Mouse (Mus musculus): ENCODE results near the gene Ntrk2. TPM values are rescaled to one million over a fixed set of nuclear protein-coding genes. Genes with fewer than 3 reads are reported as not detected.

Ntrk2 gene
- total and polyA plus RNA-seq, 3 experiments: under 0.01 TPM; not detected in 2

- TF ChIP-seq JUND (IDR thresholded peaks at IDR 0.05; ENCODE audit: low read depth, low read length) (no peak), USF1 (IDR thresholded peaks at IDR 0.05; ENCODE audit: low read depth, low read length) (no peak), USF2 (IDR thresholded peaks at IDR 0.05; ENCODE audit: borderline replicate concordance in 1 of 2, insufficient read depth in 1 of 2, low read depth in 1 of 2, low read length in 2 of 2) (no peak), MXI1 (IDR thresholded peaks at IDR 0.05; ENCODE audit: low read depth, low read length) (no peak), MAX (IDR thresholded peaks at IDR 0.05; ENCODE audit: low read length) (no peak), TBP (IDR thresholded peaks at IDR 0.05; ENCODE audit: low read depth, low read length) (no peak), ETS1 (IDR thresholded peaks at IDR 0.05; ENCODE audit: low read depth, low read length) (no peak), MYC (IDR thresholded peaks at IDR 0.05; ENCODE audit: low read depth, low read length) (no peak), ELF1 (IDR thresholded peaks at IDR 0.05; ENCODE audit: low read depth, low read length) (no peak), E2F4 (IDR thresholded peaks at IDR 0.05; ENCODE audit: borderline replicate concordance, low read depth, low read length) (no peak), NELFE (IDR thresholded peaks at IDR 0.05; ENCODE audit: low read depth, low read length) (no peak), GABPA (IDR thresholded peaks at IDR 0.05; ENCODE audit: low read depth, low read length) (no peak), POLR2AphosphoS5 (IDR thresholded peaks at IDR 0.05; ENCODE audit: borderline replicate concordance, low read depth, low read length) (no peak), MAFK (IDR thresholded peaks at IDR 0.05; ENCODE audit: borderline replicate concordance, low read depth, low read length) (no peak), RCOR1 (IDR thresholded peaks at IDR 0.05; ENCODE audit: low read depth, low read length) (no peak), UBTF (IDR thresholded peaks at IDR 0.05; ENCODE audit: borderline replicate concordance, insufficient read depth, low read depth, low read length) (no peak), POLR2AphosphoS2 (IDR thresholded peaks at IDR 0.05; ENCODE audit: low read length) (no peak), EP300 (IDR thresholded peaks at IDR 0.05; ENCODE audit: low read depth in 1 of 2, low read length in 2 of 2) (no peak), MEF2A (IDR thresholded peaks at IDR 0.05; ENCODE audit: extremely low read depth, insufficient replicate concordance, low read depth, low read length, poor library complexity, severe bottlenecking) (no peak), MAZ (IDR thresholded peaks at IDR 0.05; ENCODE audit: low read depth, low read length) (no peak)
- Histone ChIP-seq H3K79me2 (ENCODE audit: control insufficient read depth, insufficient read depth, low read length, poor library complexity) (no peaks in the 10 kb centered on the region), H3K4me3 (ENCODE audit: control insufficient read depth in 1 of 2, insufficient read depth in 1 of 2, low read depth in 2 of 2, low read length in 2 of 2) (no peak overlapping the region), H3K36me3 (ENCODE audit: control insufficient read depth in 1 of 2, insufficient read depth in 2 of 2, low read length in 2 of 2) (no peaks in the 10 kb centered on the region), H3K27ac (ENCODE audit: control insufficient read depth, low read depth, low read length) (no peak overlapping the region), H3K27me3 (ENCODE audit: control insufficient read depth in 1 of 2, insufficient read depth in 2 of 2, low read length in 2 of 2) (no peaks in the 10 kb centered on the region), H3K9ac (ENCODE audit: control insufficient read depth, low read depth, low read length, poor library complexity, severe bottlenecking) (no peak overlapping the region), H3K9me3 (replicated peaks; ENCODE audit: insufficient read depth, low read length) (no peaks in the 10 kb centered on the region), H3K4me1 (ENCODE audit: control insufficient read depth in 1 of 2, insufficient read depth in 2 of 2, low read length in 2 of 2) (no peaks in the 10 kb centered on the region)
- no peak for DNase-seq (ENCODE audit: low read depth, low spot score)
Observed at GRCm38 (mm10) chr13:58923496-58923895, 117.1 kb downstream of the Ntrk2 start.

DNA sequence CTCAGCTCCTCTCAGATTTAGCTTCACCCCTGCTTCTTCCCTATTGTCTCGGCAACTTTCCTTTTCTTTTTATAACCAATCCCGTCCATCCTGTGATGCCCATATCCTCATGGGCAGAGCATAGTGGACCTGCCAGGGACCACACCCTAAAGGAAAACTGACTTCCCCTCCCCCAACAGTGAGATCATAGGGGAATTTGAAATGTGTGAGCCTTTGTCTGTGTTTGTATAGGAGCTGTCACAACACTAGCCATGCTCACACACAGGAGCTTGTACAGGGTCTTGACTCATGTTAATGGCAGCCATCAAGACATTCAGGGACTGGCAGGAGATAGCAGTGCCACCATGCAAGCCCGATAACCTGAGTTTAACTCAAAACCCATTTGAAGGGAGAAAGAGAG, 118.1 kb downstream of the Ntrk2 start:
- Histone ChIP-seq H3K9me3 (replicated peaks; ENCODE audit: insufficient read depth, low read length) (no peaks in the 10 kb centered on the region), H3K27ac (ENCODE audit: control insufficient read depth, low read depth, low read length) (no peak overlapping the region), H3K36me3 (ENCODE audit: control insufficient read depth in 1 of 2, insufficient read depth in 2 of 2, low read length in 2 of 2) (no peaks in the 10 kb centered on the region), H3K27me3 (ENCODE audit: control insufficient read depth in 1 of 2, insufficient read depth in 2 of 2, low read length in 2 of 2) (no peaks in the 10 kb centered on the region), H3K79me2 (ENCODE audit: control insufficient read depth, insufficient read depth, low read length, poor library complexity) (no peaks in the 10 kb centered on the region), H3K9ac (ENCODE audit: control insufficient read depth, low read depth, low read length, poor library complexity, severe bottlenecking) (no peak overlapping the region), H3K4me3 (ENCODE audit: control insufficient read depth in 1 of 2, insufficient read depth in 1 of 2, low read depth in 2 of 2, low read length in 2 of 2) (no peak overlapping the region), H3K4me1 (ENCODE audit: control insufficient read depth in 1 of 2, insufficient read depth in 2 of 2, low read length in 2 of 2) (no peaks in the 10 kb centered on the region)
- TF ChIP-seq MAX (IDR thresholded peaks at IDR 0.05; ENCODE audit: low read length) (no peak), USF1 (IDR thresholded peaks at IDR 0.05; ENCODE audit: low read depth, low read length) (no peak), CTCF (IDR thresholded peaks at IDR 0.05 in 2 of 3, conservative IDR thresholded peaks at IDR 0.05 in 1 of 3; ENCODE audit: control insufficient read depth in 1 of 3, insufficient read depth in 1 of 3, low read depth in 2 of 3, low read length in 3 of 3, poor library complexity in 1 of 3, severe bottlenecking in 1 of 3) (no peak), MAFK (IDR thresholded peaks at IDR 0.05; ENCODE audit: borderline replicate concordance, low read depth, low read length) (no peak), MEF2A (IDR thresholded peaks at IDR 0.05; ENCODE audit: extremely low read depth, insufficient replicate concordance, low read depth, low read length, poor library complexity, severe bottlenecking) (no peak), CHD2 (IDR thresholded peaks at IDR 0.05; ENCODE audit: low read length) (no peak), POLR2AphosphoS5 (IDR thresholded peaks at IDR 0.05; ENCODE audit: borderline replicate concordance, low read depth, low read length) (no peak), MYC (IDR thresholded peaks at IDR 0.05; ENCODE audit: low read depth, low read length) (no peak), GATA1 (IDR thresholded peaks at IDR 0.05; ENCODE audit: low read depth, low read length) (no peak), ZMIZ1 (IDR thresholded peaks at IDR 0.05; ENCODE audit: low read depth, low read length) (no peak), RCOR1 (IDR thresholded peaks at IDR 0.05; ENCODE audit: low read depth, low read length) (no peak), ZKSCAN1 (IDR thresholded peaks at IDR 0.05; ENCODE audit: low read depth, low read length) (no peak), NELFE (IDR thresholded peaks at IDR 0.05; ENCODE audit: low read depth, low read length) (no peak), GABPA (IDR thresholded peaks at IDR 0.05; ENCODE audit: low read depth, low read length) (no peak), ETS1 (IDR thresholded peaks at IDR 0.05; ENCODE audit: low read depth, low read length) (no peak), MYB (IDR thresholded peaks at IDR 0.05; ENCODE audit: low read depth, low read length) (no peak), CHD1 (IDR thresholded peaks at IDR 0.05; ENCODE audit: low read depth, low read length) (no peak), MXI1 (IDR thresholded peaks at IDR 0.05; ENCODE audit: low read depth, low read length) (no peak), JUND (IDR thresholded peaks at IDR 0.05; ENCODE audit: low read depth, low read length) (no peak)
- DNase-seq (ENCODE audit: low read depth, low spot score): no peak
